Mouse (Mus musculus) embryonic facial prominence, embryonic 13.5 days (tissue): Measurements from ENCODE around the gene Tmem56. TPM values are rescaled to one million over a fixed set of nuclear protein-coding genes. Genes with fewer than 3 reads are reported as not detected.

ENCODE experiments used
- ATAC-seq: fragments of 200-750 bp; cut with Nextera tagmentation; 2 replicates; pipeline ENCODE4 v1.8.0; 2017; ENCODE audit warnings: low read depth; ENCODE audit not compliant: insufficient number of reproducible peaks, insufficient read depth, low FRiP score, low TSS enrichment
- H3K27ac ChIP-seq: fragments of 300-500 bp; sonication (generic); 2 replicates; pipeline ENCODE4 v1.5.1; 2015; ENCODE audit warnings: moderate library complexity, mild to moderate bottlenecking, inconsistent platforms
- H3K27me3 ChIP-seq: fragments of 300-500 bp; sonication (generic); 2 replicates; pipeline ENCODE4 v1.6.1; 2015; ENCODE audit warnings: mild to moderate bottlenecking, inconsistent platforms
- H3K36me3 ChIP-seq: fragments of 300-500 bp; sonication (generic); 2 replicates; pipeline ENCODE4 v1.6.1; 2015; ENCODE audit warnings: mild to moderate bottlenecking, inconsistent platforms
- H3K4me1 ChIP-seq: fragments of 300-500 bp; sonication (generic); 2 replicates; pipeline ENCODE4 v1.6.1; 2015; ENCODE audit warnings: inconsistent platforms
- H3K4me2 ChIP-seq: fragments of 300-500 bp; sonication (generic); 2 replicates; pipeline ENCODE4 v1.6.1; 2015; ENCODE audit warnings: moderate library complexity, mild to moderate bottlenecking, inconsistent platforms
- H3K4me3 ChIP-seq: fragments of 300-500 bp; sonication (generic); 2 replicates; pipeline ENCODE4 v1.5.1; 2015; ENCODE audit warnings: mild to moderate bottlenecking, inconsistent platforms
- H3K9ac ChIP-seq: fragments of 300-500 bp; sonication (generic); 2 replicates; pipeline ENCODE4 v1.6.1; 2015; ENCODE audit warnings: mild to moderate bottlenecking, inconsistent platforms
- H3K9me3 ChIP-seq: fragments of 300-500 bp; sonication (generic); 2 replicates; pipeline ENCODE4 v1.6.1; 2016; ENCODE audit warnings: inconsistent platforms
- WGBS: fragments of 180-500 bp; shearing (Covaris S2); methylation state at CpG from one replicate; pipeline ENCODE4 v1.1.7; 2015; ENCODE audit warnings: mixed read lengths; 5-methylcytosine and 5-hydroxymethylcytosine counted together
- polyA plus RNA-seq: library from polyadenylated mRNA; unstranded; fragments of >200 nt; fragmentation: Nextera tagmentation; extraction: Ambion mirVana; gene quantifications from 2 replicates; pipeline ENCODE4 v1.2.1, GENCODE M21; 2015

The Tmem56 gene
- polyA plus RNA-seq, 1 experiment from 2014 or later = 0.74 TPM

GRCm38 (mm10) chr3:121224763-121225162, 58.1 kb downstream of the Tmem56 start:
- ATAC-seq = no peak
- WGBS = 85% methylated on average over 8 of the region's 8 CpGs

GRCm38 (mm10) chr3:121224185-121224584, 58.7 kb downstream of the Tmem56 start:
- ATAC-seq = no peak
- no peak overlapping the region for H3K27ac ChIP-seq
- H3K9ac ChIP-seq = no peak overlapping the region
- no peak overlapping the region for H3K4me3 ChIP-seq
- H3K9me3 ChIP-seq = no peaks in the 10 kb centered on the region
- H3K27me3 ChIP-seq = no peaks in the 10 kb centered on the region
- 94% methylated on average over 6 of the region's 6 CpGs for WGBS
- no peak overlapping the region for H3K4me2 ChIP-seq
- no peaks in the 10 kb centered on the region for H3K36me3 ChIP-seq
- no peaks in the 10 kb centered on the region for H3K4me1 ChIP-seq

More at GRCm38 (mm10) chr3:121224763-121225162, 58.1 kb downstream of the Tmem56 start:
- Histone ChIP-seq H3K4me2 (no peak overlapping the region), H3K4me3 (no peak overlapping the region), H3K27me3 (no peaks in the 10 kb centered on the region), H3K9ac (no peak overlapping the region), H3K9me3 (no peaks in the 10 kb centered on the region), H3K4me1 (no peaks in the 10 kb centered on the region), H3K36me3 (no peaks in the 10 kb centered on the region), H3K27ac (no peak overlapping the region)

GRCm38 (mm10) chr3:121221987-121222386, 60.9 kb downstream of the Tmem56 start:
- Histone ChIP-seq H3K4me1 (no peaks in the 10 kb centered on the region), H3K27ac (no peak overlapping the region), H3K4me3 (no peak overlapping the region), H3K27me3 (no peaks in the 10 kb centered on the region), H3K9ac (no peak overlapping the region), H3K4me2 (no peak overlapping the region), H3K36me3 (no peaks in the 10 kb centered on the region), H3K9me3 (no peaks in the 10 kb centered on the region)
- no peak for ATAC-seq
- 74% methylated on average over 7 of the region's 7 CpGs for WGBS

GRCm38 (mm10) chr3:121217011-121217410, 65.9 kb downstream of the Tmem56 start:
- H3K4me3 ChIP-seq = no peak overlapping the region
- H3K36me3 ChIP-seq = no peaks in the 10 kb centered on the region
- H3K9ac ChIP-seq = no peak overlapping the region
- H3K27ac ChIP-seq = no peak overlapping the region
- no peak overlapping the region for H3K4me2 ChIP-seq
- no peaks in the 10 kb centered on the region for H3K4me1 ChIP-seq
- no peak for ATAC-seq
- no peaks in the 10 kb centered on the region for H3K9me3 ChIP-seq
- no peaks in the 10 kb centered on the region for H3K27me3 ChIP-seq
- WGBS = 82% methylated on average over 6 of the region's 6 CpGs

- 70% methylated on average over 3 of the region's 3 CpGs for WGBS
- no peak overlapping the region for H3K9ac ChIP-seq
- no peak overlapping the region for H3K4me3 ChIP-seq
- no peak overlapping the region for H3K27ac ChIP-seq
- H3K36me3 ChIP-seq = no peaks in the 10 kb centered on the region
- H3K4me1 ChIP-seq = no peaks in the 10 kb centered on the region
- no peaks in the 10 kb centered on the region for H3K27me3 ChIP-seq
- no peaks in the 10 kb centered on the region for H3K9me3 ChIP-seq
- no peak for ATAC-seq
- no peak overlapping the region for H3K4me2 ChIP-seq
Observed at GRCm38 (mm10) chr3:121213501-121213900, 69.4 kb downstream of the Tmem56 start.

- ATAC-seq = no peak
Observed at GRCm38 (mm10) chr3:121212156-121212555, 70.7 kb downstream of the Tmem56 start.

GRCm38 (mm10) chr3:121208994-121209393, 73.9 kb downstream of the Tmem56 start:
- H3K9me3 ChIP-seq = no peaks in the 10 kb centered on the region
- H3K27me3 ChIP-seq = no peaks in the 10 kb centered on the region
- H3K9ac ChIP-seq = no peak overlapping the region
- no peak overlapping the region for H3K4me3 ChIP-seq
- H3K4me2 ChIP-seq = no peak overlapping the region
- no peaks in the 10 kb centered on the region for H3K36me3 ChIP-seq
- no peaks in the 10 kb centered on the region for H3K4me1 ChIP-seq
- H3K27ac ChIP-seq = no peak overlapping the region
- no peak for ATAC-seq
- WGBS = 83% methylated on average over 5 of the region's 5 CpGs

More at GRCm38 (mm10) chr3:121212156-121212555, 70.7 kb downstream of the Tmem56 start:
- H3K4me2 ChIP-seq = no peak overlapping the region
- no peaks in the 10 kb centered on the region for H3K36me3 ChIP-seq
- H3K4me1 ChIP-seq = no peaks in the 10 kb centered on the region
- H3K9me3 ChIP-seq = no peaks in the 10 kb centered on the region
- no peak overlapping the region for H3K27ac ChIP-seq
- WGBS = 37% methylated on average over 1 of the region's 1 CpGs
- no peak overlapping the region for H3K4me3 ChIP-seq
- no peaks in the 10 kb centered on the region for H3K27me3 ChIP-seq
- H3K9ac ChIP-seq = no peak overlapping the region

- Histone ChIP-seq H3K4me3 (no peak overlapping the region), H3K4me2 (peak overlapping the region; percentile 27), H3K9me3 (no peaks in the 10 kb centered on the region), H3K27ac (peak overlapping the region; percentile 14), H3K27me3 (no peaks in the 10 kb centered on the region), H3K4me1 (0 out of 2 replicates have a peak, but pooled peaks cover 4% of the 10 kb centered on the region), H3K9ac (no peak overlapping the region), H3K36me3 (no peaks in the 10 kb centered on the region)
- WGBS = 46% methylated on average over 19 of the region's 19 CpGs
- ATAC-seq = 0 out of 2 replicates have a peak, but pooled peaks have one; percentile 20
Observed at GRCm38 (mm10) chr3:121206202-121206882, 76.6 kb downstream of the Tmem56 start.

GRCm38 (mm10) chr3:121202638-121203037, 80.3 kb downstream of the Tmem56 start:
- Histone ChIP-seq H3K27me3 (no peaks in the 10 kb centered on the region), H3K36me3 (no peaks in the 10 kb centered on the region), H3K9me3 (no peaks in the 10 kb centered on the region), H3K27ac (no peak overlapping the region), H3K4me1 (0 out of 2 replicates have a peak, but pooled peaks cover 4% of the 10 kb centered on the region), H3K4me3 (no peak overlapping the region), H3K4me2 (no peak overlapping the region), H3K9ac (no peak overlapping the region)
- 76% methylated on average over 2 of the region's 2 CpGs for WGBS
- no peak for ATAC-seq

GRCm38 (mm10) chr3:121201012-121201747, 81.7 kb downstream of the Tmem56 start:
- Histone ChIP-seq H3K27me3 (no peaks in the 10 kb centered on the region), H3K4me1 (0 out of 2 replicates have a peak, but pooled peaks cover 4% of the 10 kb centered on the region), H3K4me3 (no peak overlapping the region), H3K9me3 (no peaks in the 10 kb centered on the region), H3K36me3 (no peaks in the 10 kb centered on the region), H3K27ac (no peak overlapping the region), H3K9ac (no peak overlapping the region), H3K4me2 (no peak overlapping the region)
- 69% methylated on average over 11 of the region's 11 CpGs for WGBS
- ATAC-seq = no peak

- Histone ChIP-seq H3K27me3 (no peaks in the 10 kb centered on the region), H3K4me3 (no peak overlapping the region), H3K36me3 (no peaks in the 10 kb centered on the region), H3K27ac (no peak overlapping the region), H3K9ac (no peak overlapping the region), H3K9me3 (no peaks in the 10 kb centered on the region), H3K4me1 (no peaks in the 10 kb centered on the region), H3K4me2 (no peak overlapping the region)
- WGBS = 86% methylated on average over 2 of the region's 2 CpGs
- no peak for ATAC-seq
Observed at GRCm38 (mm10) chr3:121189199-121189598, 93.7 kb downstream of the Tmem56 start.

- WGBS = 85% methylated on average over 7 of the region's 7 CpGs
- Histone ChIP-seq H3K9ac (no peak overlapping the region), H3K9me3 (no peaks in the 10 kb centered on the region), H3K27ac (no peak overlapping the region), H3K27me3 (no peaks in the 10 kb centered on the region), H3K4me2 (no peak overlapping the region), H3K36me3 (no peaks in the 10 kb centered on the region), H3K4me3 (no peak overlapping the region), H3K4me1 (no peaks in the 10 kb centered on the region)
- ATAC-seq = no peak
Observed at GRCm38 (mm10) chr3:121187510-121187909, 95.4 kb downstream of the Tmem56 start.
